Mouse (Mus musculus) liver, embryonic 14.5 days (tissue): ENCODE measurements around the gene Pbx1. TPM values are rescaled to one million over a fixed set of nuclear protein-coding genes. Genes with fewer than 3 reads are reported as not detected.

Source experiments
- ATAC-seq: fragments of 200-750 bp; cut with Nextera tagmentation; 2 replicates; pipeline ENCODE4 v1.8.0; 2017; ENCODE audit warnings: moderate number of reproducible peaks, mild to moderate bottlenecking, moderate library complexity; ENCODE audit not compliant: insufficient read depth
- DNase-seq, 3 experiments: peaks; one replicate each; pipeline ENCODE4 v3.0.0-alpha.2; 2012 to 2013; ENCODE audit warnings: low read depth in 3 of 3, low spot score in 3 of 3
- H3K27ac ChIP-seq: fragments of 300-500 bp; sonication (generic); 2 replicates; pipeline ENCODE4 v1.5.1; 2014; ENCODE audit warnings: moderate library complexity, mild to moderate bottlenecking, control low read depth, inconsistent platforms
- H3K27me3 ChIP-seq: fragments of 300-500 bp; sonication (generic); 2 replicates; pipeline ENCODE4 v1.6.1; 2014; ENCODE audit warnings: mild to moderate bottlenecking, low read length, moderate library complexity; ENCODE audit not compliant: control insufficient read depth, insufficient read depth
- H3K36me3 ChIP-seq: fragments of 300-500 bp; sonication (generic); replicated peaks from 2 replicates; pipeline ENCODE4 v1.6.1; 2014; ENCODE audit warnings: low read depth; ENCODE audit not compliant: control insufficient read depth, insufficient read depth
- H3K4me1 ChIP-seq, 2 experiments: fragments of 200-500 bp in 1 of 2; fragments of 300-500 bp in 1 of 2; sonication (generic) in 1 of 2; replicated peaks; 2 replicates each; pipeline ENCODE4 v1.6.1; 2012 to 2014; ENCODE audit warnings: antibody characterized with exemption in 1 of 2, inconsistent platforms in 1 of 2, low read length in 1 of 2; ENCODE audit not compliant: control insufficient read depth in 2 of 2, insufficient read depth in 2 of 2
- H3K4me2 ChIP-seq: fragments of 300-500 bp; sonication (generic); 2 replicates; pipeline ENCODE4 v1.6.1; 2014; ENCODE audit warnings: low read depth, mild to moderate bottlenecking, control low read depth, moderate library complexity
- H3K4me3 ChIP-seq, 2 experiments: fragments of 200-500 bp in 1 of 2; fragments of 300-500 bp in 1 of 2; sonication (generic) in 1 of 2; 2 replicates each; pipeline ENCODE4 v1.5.1; 2012 to 2014; ENCODE audit warnings: low read depth in 2 of 2, low read length in 2 of 2, mild to moderate bottlenecking in 2 of 2, control low read depth in 1 of 2, inconsistent platforms in 1 of 2, moderate library complexity in 1 of 2; ENCODE audit not compliant: insufficient read depth in 1 of 2
- H3K9ac ChIP-seq: fragments of 300-500 bp; sonication (generic); replicated peaks from 2 replicates; pipeline ENCODE4 v1.6.1; 2014; ENCODE audit warnings: mild to moderate bottlenecking, control low read depth, moderate library complexity
- H3K9me3 ChIP-seq: fragments of 300-500 bp; sonication (generic); 2 replicates; pipeline ENCODE4 v1.6.1; 2016; ENCODE audit warnings: low read length, mixed read lengths; ENCODE audit not compliant: control insufficient read depth
- CTCF ChIP-seq: IDR thresholded peaks from 2 replicates; pipeline ENCODE4 v1.5.1; 2016; ENCODE audit warnings: antibody characterized with exemption, low read depth, control low read depth
- EP300 ChIP-seq: IDR thresholded peaks from 2 replicates; pipeline ENCODE4 v1.6.1; 2016; ENCODE audit warnings: antibody characterized with exemption, low read depth
- WGBS: fragments of 180-500 bp; shearing (Covaris S2); extraction: QIAGEN DNeasy Blood & Tissue Kit; methylation state at CpG from one replicate; pipeline ENCODE4 v1.1.7; 2014; ENCODE audit not compliant: insufficient replicate concordance; 5-methylcytosine and 5-hydroxymethylcytosine counted together
- polyA plus RNA-seq, 2 experiments: library from polyadenylated mRNA; depleted of rRNA in 1 of 2; stranded (reverse) in 1 of 2; unstranded in 1 of 2; fragments of >200 nt; fragmentation: Nextera tagmentation in 1 of 2; extraction: Ambion mirVana in 1 of 2; gene quantifications; 2 replicates each; pipeline versions ENCODE4 v1.2.1 to v1.2.3; 2012 to 2014

Gene Pbx1
- polyA plus RNA-seq, 2 experiments, result 1.7 to 2.7 TPM

GRCm38 (mm10) chr1:168169052-168169779, 262.9 kb downstream of the Pbx1 start:
- Histone ChIP-seq H3K9me3 (no peaks in the 10 kb centered on the region), H3K4me3 (no peak overlapping the region), H3K9ac (no peak overlapping the region), H3K4me1 (no peaks in the 10 kb centered on the region), H3K27me3 (no peaks in the 10 kb centered on the region), H3K27ac (no peak overlapping the region), H3K36me3 (no peaks in the 10 kb centered on the region), H3K4me2 (no peak overlapping the region)
- TF ChIP-seq EP300, result no peak
- no peak for TF ChIP-seq CTCF
- 57% methylated on average over 10 of the region's 10 CpGs for WGBS
- ATAC-seq, result no peak
- DNase-seq, result no peak

DNA sequence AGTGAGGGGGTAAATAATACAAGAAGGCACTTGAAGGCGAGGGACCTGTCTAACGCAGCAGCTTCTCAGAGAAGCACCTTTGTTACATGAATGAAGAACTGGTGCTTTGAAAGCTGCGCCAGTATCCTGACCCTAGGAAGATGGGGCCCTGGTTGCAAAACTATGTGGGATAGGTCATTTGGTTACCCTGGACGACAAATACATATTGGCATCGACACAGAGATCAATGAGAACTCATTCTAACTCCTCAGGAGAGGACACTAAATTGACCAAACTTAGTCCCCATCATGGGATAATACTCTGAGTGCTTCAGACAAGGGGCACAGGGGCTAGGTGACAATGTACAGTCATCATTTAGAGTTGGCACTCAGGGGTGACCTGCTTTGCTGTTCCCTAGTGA, 264.3 kb downstream of the Pbx1 start:
- no peak for TF ChIP-seq CTCF
- H3K4me1 ChIP-seq, result no peaks in the 10 kb centered on the region
- no peak overlapping the region for H3K27ac ChIP-seq
- no peak overlapping the region for H3K4me2 ChIP-seq
- H3K4me3 ChIP-seq, result no peak overlapping the region
- WGBS, result 51% methylated on average over 5 of the region's 5 CpGs
- DNase-seq (no peak), ATAC-seq (no peak)
- no peaks in the 10 kb centered on the region for H3K36me3 ChIP-seq
- no peak overlapping the region for H3K9ac ChIP-seq
- H3K9me3 ChIP-seq, result no peaks in the 10 kb centered on the region
- H3K27me3 ChIP-seq, result no peaks in the 10 kb centered on the region

- TF ChIP-seq CTCF (no peak), EP300 (no peak)
- Histone ChIP-seq H3K4me3 (no peak overlapping the region), H3K27me3 (no peaks in the 10 kb centered on the region), H3K9me3 (no peaks in the 10 kb centered on the region), H3K36me3 (no peaks in the 10 kb centered on the region), H3K9ac (no peak overlapping the region), H3K4me1 (no peaks in the 10 kb centered on the region), H3K4me2 (no peak overlapping the region), H3K27ac (no peak overlapping the region)
- DNase-seq (no peak), ATAC-seq (no peak)
- WGBS, result 43% methylated on average over 2 of the region's 2 CpGs
These were observed 265.2 kb downstream of the Pbx1 start for GRCm38 (mm10) chr1:168166841-168167240.

GRCm38 (mm10) chr1:168164945-168165344, 267.1 kb downstream of the Pbx1 start:
- DNase-seq (no peak), ATAC-seq (no peak)
- TF ChIP-seq CTCF (no peak), EP300 (no peak)
- Histone ChIP-seq H3K36me3 (no peaks in the 10 kb centered on the region), H3K9me3 (no peaks in the 10 kb centered on the region), H3K27ac (no peak overlapping the region), H3K9ac (no peak overlapping the region), H3K4me1 (no peaks in the 10 kb centered on the region), H3K4me3 (no peak overlapping the region), H3K4me2 (no peak overlapping the region), H3K27me3 (no peaks in the 10 kb centered on the region)
- 52% methylated on average over 3 of the region's 3 CpGs for WGBS

DNA sequence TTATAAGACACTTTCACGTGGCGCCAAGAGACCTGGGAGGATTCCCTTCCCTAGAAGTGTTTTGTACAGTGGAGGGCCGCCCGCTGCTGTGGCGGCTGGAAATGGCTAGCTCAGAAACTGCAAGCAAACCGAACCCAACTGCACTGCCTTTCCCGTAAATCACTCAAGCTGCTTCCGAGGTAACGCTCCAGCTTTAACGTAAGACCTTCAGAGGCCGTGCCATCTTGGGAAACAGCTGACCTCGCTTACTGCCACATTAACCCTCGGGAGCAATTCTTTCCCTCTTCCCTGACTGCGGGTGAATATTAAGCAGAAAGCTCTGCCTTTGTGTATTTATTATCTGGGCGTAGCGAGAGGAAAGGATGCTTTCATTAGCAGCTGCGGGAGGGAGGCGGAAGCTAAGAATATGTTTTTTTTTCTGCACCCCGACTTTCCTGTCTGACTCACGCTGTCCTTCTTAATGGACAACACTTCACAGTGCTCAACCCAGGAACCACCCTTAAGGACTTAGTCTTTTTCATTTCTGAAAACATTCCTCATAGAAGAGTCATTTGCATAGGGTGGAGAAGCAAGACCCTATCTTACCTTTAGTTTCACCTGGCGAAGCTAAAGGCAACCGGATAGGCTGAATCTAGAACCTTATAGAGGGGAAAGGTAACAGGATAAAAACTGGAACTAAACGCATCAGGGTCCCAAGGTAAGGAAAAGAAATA, 268.4 kb downstream of the Pbx1 start:
- TF ChIP-seq CTCF, result no peak
- TF ChIP-seq EP300, result no peak
- DNase-seq (no peak), ATAC-seq (no peak)
- no peak overlapping the region for H3K4me3 ChIP-seq
- H3K27me3 ChIP-seq, result no peaks in the 10 kb centered on the region
- H3K4me1 ChIP-seq, result no peaks in the 10 kb centered on the region
- H3K9me3 ChIP-seq, result no peaks in the 10 kb centered on the region
- WGBS, result 70% methylated on average over 23 of the region's 23 CpGs
- no peaks in the 10 kb centered on the region for H3K36me3 ChIP-seq
- no peak overlapping the region for H3K4me2 ChIP-seq
- H3K27ac ChIP-seq, result no peak overlapping the region
- H3K9ac ChIP-seq, result no peak overlapping the region
